Mouse (Mus musculus) hindbrain, postnatal 0 days (tissue): ENCODE results near the gene F12. TPM values are rescaled to one million over a fixed set of nuclear protein-coding genes. Genes with fewer than 3 reads are reported as not detected.

ENCODE experiments used
- ATAC-seq: fragments of 200-750 bp; cut with Nextera tagmentation; 2 replicates; pipeline ENCODE4 v1.8.0; 2017; ENCODE audit warnings: mild to moderate bottlenecking, moderate TSS enrichment, moderate library complexity
- DNase-seq: peaks from one replicate; pipeline ENCODE4 v3.0.0-alpha.2; 2015; ENCODE audit warnings: low spot score
- H3K27ac ChIP-seq: fragments of 300-500 bp; sonication (generic); 2 replicates; pipeline ENCODE4 v1.5.1; 2014; ENCODE audit warnings: mild to moderate bottlenecking
- H3K27me3 ChIP-seq: fragments of 300-500 bp; sonication (generic); 2 replicates; pipeline ENCODE4 v1.6.1; 2014; ENCODE audit warnings: low read length, mixed read lengths; ENCODE audit not compliant: insufficient read depth
- H3K36me3 ChIP-seq: fragments of 300-500 bp; sonication (generic); 2 replicates; pipeline ENCODE4 v1.6.1; 2014; ENCODE audit warnings: low read length, mixed read lengths; ENCODE audit not compliant: insufficient read depth
- H3K4me1 ChIP-seq: fragments of 300-500 bp; sonication (generic); 2 replicates; pipeline ENCODE4 v1.6.1; 2014; ENCODE audit warnings: antibody characterized with exemption, low read length, mixed read lengths; ENCODE audit not compliant: insufficient read depth
- H3K4me2 ChIP-seq: fragments of 300-500 bp; sonication (generic); 2 replicates; pipeline ENCODE4 v1.6.1; 2014; ENCODE audit warnings: low read depth, mild to moderate bottlenecking, low read length, moderate library complexity, mixed read lengths
- H3K4me3 ChIP-seq: fragments of 300-500 bp; sonication (generic); 2 replicates; pipeline ENCODE4 v1.5.1; 2014; ENCODE audit warnings: low read length
- H3K9ac ChIP-seq: fragments of 300-500 bp; sonication (generic); replicated peaks from 2 replicates; pipeline ENCODE4 v1.6.1; 2014; ENCODE audit warnings: mild to moderate bottlenecking, low read length, moderate library complexity, mixed read lengths
- H3K9me3 ChIP-seq: fragments of 300-500 bp; sonication (generic); 2 replicates; pipeline ENCODE4 v1.6.1; 2016; ENCODE audit warnings: low read length, mixed read lengths
- CTCF ChIP-seq: IDR thresholded peaks from 2 replicates; pipeline ENCODE4 v1.5.1; 2016; ENCODE audit warnings: antibody characterized with exemption, control low read depth, low read depth
- WGBS: fragments of 180-500 bp; shearing (Covaris S2); extraction: QIAGEN DNeasy Blood & Tissue Kit; methylation state at CpG from one replicate; pipeline ENCODE4 v1.1.7; 2014; 5-methylcytosine and 5-hydroxymethylcytosine counted together
- microRNA-seq, 2 experiments: library from miRNA; unstranded; fragments of <30 nt; microRNA quantifications; one replicate each; pipeline ENCODE4; 2016
- polyA plus RNA-seq: library from polyadenylated mRNA; unstranded; fragments of >200 nt; fragmentation: Nextera tagmentation; extraction: Ambion mirVana; gene quantifications from 2 replicates; pipeline ENCODE4 v1.2.1, GENCODE M21; 2015
- total RNA-seq: library from RNA; depleted of rRNA; stranded (reverse); fragments of >200 nt; gene quantifications from 2 replicates; pipeline ENCODE4 v1.2.3, GENCODE M21; 2014; rRNA removed

Gene F12
- total and polyA plus RNA-seq, 2 experiments from 2014 or later = 0.48 TPM; not detected in 1

DNA sequence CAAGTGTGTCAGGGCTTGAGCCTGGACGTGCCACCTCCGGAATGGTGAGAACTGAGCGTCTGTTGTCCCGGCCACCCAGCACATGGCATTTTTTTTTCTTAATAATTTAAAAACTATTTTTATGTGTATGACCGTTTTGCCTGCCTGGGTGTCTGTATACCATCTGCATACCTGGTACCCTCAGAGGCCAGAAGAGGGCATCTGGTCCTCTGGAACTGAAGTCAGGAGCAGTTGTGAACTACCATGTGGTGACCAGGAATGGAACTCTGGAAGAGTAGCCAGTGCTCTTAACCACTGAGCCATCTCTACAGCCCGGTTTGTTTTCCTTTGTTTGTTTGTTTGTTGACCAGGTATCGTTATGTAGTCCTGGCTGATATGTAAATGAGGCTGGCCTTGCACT lies 58.2 kb downstream of the F12 start:
- TF ChIP-seq CTCF = no peak
- no peak for ATAC-seq
- Histone ChIP-seq H3K4me1 (no peaks in the 10 kb centered on the region), H3K27ac (no peak overlapping the region), H3K9ac (no peak overlapping the region), H3K36me3 (no peaks in the 10 kb centered on the region), H3K27me3 (no peaks in the 10 kb centered on the region), H3K9me3 (no peaks in the 10 kb centered on the region), H3K4me3 (no peak overlapping the region), H3K4me2 (no peak overlapping the region)
- 78% methylated on average over 7 of the region's 7 CpGs for WGBS
- no peak for DNase-seq

Small RNA genes lying within 50 kb of the gene (microRNA-seq; reads per million reads assigned to microRNA genes)
- 0 to 1.1 reads per million in 2 experiments for gene Mir6943

Other genes with a start within 250 kb of the F12 start
- gene Nsd1, start 217.0 kb downstream of the F12 start, total RNA-seq = 59.3 and 78.2 TPM in 2 replicates
- gene Nsd1, start 217.0 kb downstream of the F12 start, polyA plus RNA-seq = 64.0 and 67.7 TPM in 2 replicates
- gene Prelid1, start 106.3 kb downstream of the F12 start, total RNA-seq = 197 and 213 TPM in 2 replicates
- 309 and 327 TPM in 2 replicates for gene Prelid1, start 106.3 kb downstream of the F12 start, polyA plus RNA-seq
- 65.3 and 78.8 TPM in 2 replicates for gene Rab24, start 104.8 kb downstream of the F12 start, total RNA-seq
- gene Rab24, start 104.8 kb downstream of the F12 start, polyA plus RNA-seq = 84.7 and 89.4 TPM in 2 replicates
- 16.3 and 16.8 TPM in 2 replicates for gene Mxd3, start 97.0 kb downstream of the F12 start, total RNA-seq
- gene Mxd3, start 97.0 kb downstream of the F12 start, polyA plus RNA-seq = 11.2 and 11.7 TPM in 2 replicates
- gene Lman2, start 64.0 kb downstream of the F12 start, total RNA-seq = 60.7 and 72.2 TPM in 2 replicates
- 36.4 and 37.0 TPM in 2 replicates for gene Lman2, start 64.0 kb downstream of the F12 start, polyA plus RNA-seq
- gene Rgs14, start 57.1 kb downstream of the F12 start, total RNA-seq = 0.36 and 0.78 TPM in 2 replicates
- gene Rgs14, start 57.1 kb downstream of the F12 start, polyA plus RNA-seq = 0.69 and 0.76 TPM in 2 replicates
- not detected in 2 replicates for gene Slc34a1, start 28.6 kb downstream of the F12 start, total RNA-seq
- gene Slc34a1, start 28.6 kb downstream of the F12 start, polyA plus RNA-seq = not detected in 2 replicates
- 0.52 TPM in 1 of 2 replicates, not detected in the other for gene Pfn3, start 11.6 kb downstream of the F12 start, total RNA-seq
- 0.37 and 0.68 TPM in 2 replicates for gene Pfn3, start 11.6 kb downstream of the F12 start, polyA plus RNA-seq
- gene Grk6, start 18.3 kb upstream of the F12 start, total RNA-seq = 72.2 and 72.6 TPM in 2 replicates
- gene Grk6, start 18.3 kb upstream of the F12 start, polyA plus RNA-seq = 34.7 and 35.5 TPM in 2 replicates
- 106 and 119 TPM in 2 replicates for gene Prr7, start 37.5 kb upstream of the F12 start, total RNA-seq
- 4.6 and 4.9 TPM in 2 replicates for gene Prr7, start 37.5 kb upstream of the F12 start, polyA plus RNA-seq
- 442 and 446 TPM in 2 replicates for gene Dbn1, start 61.3 kb upstream of the F12 start, total RNA-seq
- gene Dbn1, start 61.3 kb upstream of the F12 start, polyA plus RNA-seq = 369 and 371 TPM in 2 replicates
- gene Pdlim7, start 86.9 kb upstream of the F12 start, total RNA-seq = 43.4 and 49.9 TPM in 2 replicates
- gene Pdlim7, start 86.9 kb upstream of the F12 start, polyA plus RNA-seq = 133 TPM in 2 replicates
- gene Dok3, start 102.5 kb upstream of the F12 start, total RNA-seq = 4.7 and 5.2 TPM in 2 replicates
- gene Dok3, start 102.5 kb upstream of the F12 start, polyA plus RNA-seq = 1.1 and 1.6 TPM in 2 replicates
- gene Ddx41, start 109.9 kb upstream of the F12 start, total RNA-seq = 48.6 and 53.4 TPM in 2 replicates
- 44.4 and 47.2 TPM in 2 replicates for gene Ddx41, start 109.9 kb upstream of the F12 start, polyA plus RNA-seq
- gene Fam193b, start 144.3 kb upstream of the F12 start, total RNA-seq = 60.2 and 87.5 TPM in 2 replicates
- gene Fam193b, start 144.3 kb upstream of the F12 start, polyA plus RNA-seq = 38.8 and 38.9 TPM in 2 replicates
- 59.3 and 66.7 TPM in 2 replicates for gene Tmed9, start 146.9 kb upstream of the F12 start, total RNA-seq
- gene Tmed9, start 146.9 kb upstream of the F12 start, polyA plus RNA-seq = 105 and 117 TPM in 2 replicates
- 66.7 and 66.8 TPM in 2 replicates for gene B4galt7, start 173.1 kb upstream of the F12 start, total RNA-seq
- gene B4galt7, start 173.1 kb upstream of the F12 start, polyA plus RNA-seq = 42.9 and 44.0 TPM in 2 replicates
- 70.3 and 76.2 TPM in 2 replicates for gene Caml, start 196.2 kb upstream of the F12 start, total RNA-seq
- gene Caml, start 196.2 kb upstream of the F12 start, polyA plus RNA-seq = 105 and 115 TPM in 2 replicates
- 17.9 and 18.7 TPM in 2 replicates for gene Ddx46, start 208.2 kb upstream of the F12 start, total RNA-seq
- gene Ddx46, start 208.2 kb upstream of the F12 start, polyA plus RNA-seq = 19.9 and 23.4 TPM in 2 replicates